Mouse (Mus musculus) limb, embryonic 10.5 days (tissue): Measurements from ENCODE around the gene Col4a2. TPM values are rescaled to one million over a fixed set of nuclear protein-coding genes. Genes with fewer than 3 reads are reported as not detected.

Experiments
- DNase-seq: peaks from one replicate; pipeline ENCODE4 v3.0.0-alpha.2; 2017; ENCODE audit warnings: low spot score
- H3K27ac ChIP-seq: fragments of 300-500 bp; sonication (generic); 2 replicates; pipeline ENCODE4 v1.5.1; 2016; ENCODE audit warnings: mild to moderate bottlenecking
- H3K27me3 ChIP-seq: fragments of 300-500 bp; sonication (generic); 2 replicates; pipeline ENCODE4 v1.6.1; 2016; ENCODE audit warnings: low read depth, mild to moderate bottlenecking; ENCODE audit not compliant: poor library complexity, severe bottlenecking
- H3K36me3 ChIP-seq: fragments of 300-500 bp; sonication (generic); 2 replicates; pipeline ENCODE4 v1.6.1; 2016; ENCODE audit warnings: mild to moderate bottlenecking, moderate library complexity
- H3K4me1 ChIP-seq: fragments of 300-500 bp; sonication (generic); 2 replicates; pipeline ENCODE4 v1.6.1; 2016
- H3K4me3 ChIP-seq: fragments of 300-500 bp; sonication (generic); 2 replicates; pipeline ENCODE4 v1.5.1; 2016; ENCODE audit warnings: mild to moderate bottlenecking, moderate library complexity
- H3K9me3 ChIP-seq: fragments of 300-500 bp; sonication (generic); replicated peaks from 2 replicates; pipeline ENCODE4 v1.6.1; 2016; ENCODE audit warnings: mild to moderate bottlenecking
- WGBS: fragments of 180-500 bp; shearing (Covaris S2); methylation state at CpG from one replicate; pipeline ENCODE4 v1.1.7; 2016; 5-methylcytosine and 5-hydroxymethylcytosine counted together
- polyA plus RNA-seq: library from polyadenylated mRNA; unstranded; fragments of >200 nt; fragmentation: Nextera tagmentation; extraction: Ambion mirVana; gene quantifications from 2 replicates; pipeline ENCODE4 v1.2.1, GENCODE M21; 2016

Gene Col4a2
- polyA plus RNA-seq, 1 experiment from 2014 or later = 53.0 TPM

GRCm38 (mm10) chr8:11279296-11279826, 33.2 kb upstream of the Col4a2 start:
- Histone ChIP-seq H3K4me3 (peak overlapping the region; percentile 13; the same call in 1 of the 2 replicates), H3K36me3 (peaks cover 11% of the 10 kb centered on the region; the same call in 1 of the 2 replicates), H3K9me3 (no peaks in the 10 kb centered on the region), H3K27me3 (no peaks in the 10 kb centered on the region), H3K27ac (peak overlapping the region; percentile 71), H3K4me1 (peaks cover 52% of the 10 kb centered on the region)
- peak; percentile 48 for DNase-seq
- WGBS = 72% methylated on average over 20 of the region's 20 CpGs

- WGBS = 87% methylated on average over 10 of the region's 10 CpGs
- Histone ChIP-seq H3K36me3 (peaks cover 11% of the 10 kb centered on the region; the same call in 1 of the 2 replicates), H3K4me3 (no peak overlapping the region), H3K27ac (no peak overlapping the region), H3K4me1 (peaks cover 53% of the 10 kb centered on the region), H3K27me3 (no peaks in the 10 kb centered on the region), H3K9me3 (no peaks in the 10 kb centered on the region)
- no peak for DNase-seq
These were observed 31.8 kb upstream of the Col4a2 start for GRCm38 (mm10) chr8:11280721-11281268.

GRCm38 (mm10) chr8:11282139-11282538, 30.5 kb upstream of the Col4a2 start:
- Histone ChIP-seq H3K27ac (no peak overlapping the region), H3K36me3 (peaks cover 11% of the 10 kb centered on the region; the same call in 1 of the 2 replicates), H3K27me3 (no peaks in the 10 kb centered on the region), H3K4me3 (no peak overlapping the region), H3K9me3 (no peaks in the 10 kb centered on the region), H3K4me1 (peaks cover 53% of the 10 kb centered on the region)
- DNase-seq = no peak
- WGBS = 86% methylated on average over 10 of the region's 10 CpGs

GRCm38 (mm10) chr8:11282696-11283095, 29.9 kb upstream of the Col4a2 start:
- H3K9me3 ChIP-seq = no peaks in the 10 kb centered on the region
- no peaks in the 10 kb centered on the region for H3K27me3 ChIP-seq
- H3K4me1 ChIP-seq = peaks cover 52% of the 10 kb centered on the region
- no peak overlapping the region for H3K4me3 ChIP-seq
- WGBS = 90% methylated on average over 7 of the region's 7 CpGs
- H3K27ac ChIP-seq = no peak overlapping the region
- peaks cover 11% of the 10 kb centered on the region; the same call in 1 of the 2 replicates for H3K36me3 ChIP-seq
- no peak for DNase-seq

- Histone ChIP-seq H3K27ac (peak overlapping the region; percentile 68), H3K9me3 (no peaks in the 10 kb centered on the region), H3K4me1 (peaks cover 47% of the 10 kb centered on the region), H3K4me3 (no peak overlapping the region), H3K27me3 (no peaks in the 10 kb centered on the region), H3K36me3 (peaks cover 11% of the 10 kb centered on the region; the same call in 1 of the 2 replicates)
- DNase-seq = no peak
- 81% methylated on average over 10 of the region's 10 CpGs for WGBS
These were observed 29.4 kb upstream of the Col4a2 start for GRCm38 (mm10) chr8:11283217-11283616.

GRCm38 (mm10) chr8:11285437-11285836, 27.2 kb upstream of the Col4a2 start:
- H3K4me3 ChIP-seq = no peak overlapping the region
- DNase-seq = no peak
- 82% methylated on average over 4 of the region's 4 CpGs for WGBS
- peaks cover 11% of the 10 kb centered on the region; the same call in 1 of the 2 replicates for H3K36me3 ChIP-seq
- no peaks in the 10 kb centered on the region for H3K27me3 ChIP-seq
- H3K27ac ChIP-seq = no peak overlapping the region
- no peaks in the 10 kb centered on the region for H3K9me3 ChIP-seq
- peaks cover 32% of the 10 kb centered on the region for H3K4me1 ChIP-seq

GRCm38 (mm10) chr8:11287139-11287538, 25.5 kb upstream of the Col4a2 start:
- peaks cover 30% of the 10 kb centered on the region for H3K4me1 ChIP-seq
- WGBS = 76% methylated on average over 3 of the region's 3 CpGs

GRCm38 (mm10) chr8:11288286-11288685, 24.3 kb upstream of the Col4a2 start:
- peaks cover 24% of the 10 kb centered on the region for H3K4me1 ChIP-seq
- H3K27me3 ChIP-seq = no peaks in the 10 kb centered on the region
- peaks cover 11% of the 10 kb centered on the region for H3K36me3 ChIP-seq
- no peak for DNase-seq
- no peak overlapping the region for H3K4me3 ChIP-seq
- H3K27ac ChIP-seq = no peak overlapping the region
- WGBS = 83% methylated on average over 6 of the region's 6 CpGs
- H3K9me3 ChIP-seq = no peaks in the 10 kb centered on the region

More at GRCm38 (mm10) chr8:11287139-11287538, 25.5 kb upstream of the Col4a2 start:
- Histone ChIP-seq H3K27me3 (no peaks in the 10 kb centered on the region), H3K36me3 (peaks cover 6% of the 10 kb centered on the region), H3K27ac (no peak overlapping the region), H3K4me3 (no peak overlapping the region), H3K9me3 (no peaks in the 10 kb centered on the region)
- DNase-seq = no peak

GRCm38 (mm10) chr8:11290533-11290932, 22.1 kb upstream of the Col4a2 start:
- WGBS = 28% methylated on average over 1 of the region's 1 CpGs
- Histone ChIP-seq H3K4me1 (peaks cover 15% of the 10 kb centered on the region; the same call in 1 of the 2 replicates), H3K9me3 (no peaks in the 10 kb centered on the region), H3K27ac (no peak overlapping the region), H3K36me3 (peaks cover 13% of the 10 kb centered on the region), H3K4me3 (no peak overlapping the region), H3K27me3 (no peaks in the 10 kb centered on the region)
- no peak for DNase-seq

GRCm38 (mm10) chr8:11292611-11293010, 20.0 kb upstream of the Col4a2 start:
- Histone ChIP-seq H3K9me3 (no peaks in the 10 kb centered on the region), H3K27me3 (no peaks in the 10 kb centered on the region), H3K27ac (no peak overlapping the region), H3K4me1 (peaks cover 34% of the 10 kb centered on the region), H3K36me3 (peaks cover 13% of the 10 kb centered on the region), H3K4me3 (no peak overlapping the region)
- no peak for DNase-seq
- 54% methylated on average over 3 of the region's 3 CpGs for WGBS

GRCm38 (mm10) chr8:11296282-11296943, 16.2 kb upstream of the Col4a2 start:
- H3K4me3 ChIP-seq = no peak overlapping the region
- peaks cover 14% of the 10 kb centered on the region for H3K36me3 ChIP-seq
- no peaks in the 10 kb centered on the region for H3K27me3 ChIP-seq
- 89% methylated on average over 10 of the region's 10 CpGs for WGBS
- no peak for DNase-seq
- no peaks in the 10 kb centered on the region for H3K9me3 ChIP-seq
- H3K4me1 ChIP-seq = peaks cover 55% of the 10 kb centered on the region
- H3K27ac ChIP-seq = peak overlapping the region; percentile 80

GRCm38 (mm10) chr8:11297141-11297838, 15.3 kb upstream of the Col4a2 start:
- H3K27ac ChIP-seq = peak overlapping the region; percentile 80
- peaks cover 53% of the 10 kb centered on the region for H3K4me1 ChIP-seq
- peaks cover 12% of the 10 kb centered on the region; the same call in 1 of the 2 replicates for H3K36me3 ChIP-seq
- no peaks in the 10 kb centered on the region for H3K9me3 ChIP-seq
- no peak overlapping the region for H3K4me3 ChIP-seq
- no peaks in the 10 kb centered on the region for H3K27me3 ChIP-seq
- WGBS = 87% methylated on average over 8 of the region's 8 CpGs
- DNase-seq = no peak
